Mouse (Mus musculus): ENCODE data around the gene Ripor3. TPM values are rescaled to one million over a fixed set of nuclear protein-coding genes. Genes with fewer than 3 reads are reported as not detected.

Gene Ripor3
- polyA plus RNA-seq, 1 experiment from 2014 or later: 0.58 TPM

- no peak overlapping the region for H3K9ac ChIP-seq (ENCODE audit: low read depth, low read length)
- no peak overlapping the region for H3K4me3 ChIP-seq (ENCODE audit: low read depth, low read length)
- 32% methylated on average over 2 of the region's 2 CpGs for WGBS
- no peaks in the 10 kb centered on the region for H3K4me1 ChIP-seq (ENCODE audit: control insufficient read depth, insufficient read depth, low read length)
- H3K9me3 ChIP-seq (replicated peaks; ENCODE audit: control insufficient read depth, low read length, poor library complexity, severe bottlenecking): peaks cover 4% of the 10 kb centered on the region
- ATAC-seq: no peak
- no peak overlapping the region for H3K27ac ChIP-seq (ENCODE audit: low read length)
- no peaks in the 10 kb centered on the region for H3K36me3 ChIP-seq (ENCODE audit: control insufficient read depth, insufficient read depth, low read length)
- H3K27me3 ChIP-seq (ENCODE audit: control insufficient read depth, insufficient read depth, low read depth, low read length): no peaks in the 10 kb centered on the region
- no peak overlapping the region for H3K4me2 ChIP-seq (ENCODE audit: low read length)
These were observed 7.5 kb downstream of the Ripor3 start for GRCm38 (mm10) chr2:168002884-168003283.

GRCm38 (mm10) chr2:168002188-168002587, 8.2 kb downstream of the Ripor3 start:
- WGBS: 52% methylated on average over 4 of the region's 4 CpGs
- no peaks in the 10 kb centered on the region for H3K27me3 ChIP-seq (ENCODE audit: control insufficient read depth, insufficient read depth, low read depth, low read length)
- no peak for ATAC-seq
- no peak overlapping the region for H3K4me2 ChIP-seq (ENCODE audit: low read length)
- no peaks in the 10 kb centered on the region for H3K36me3 ChIP-seq (ENCODE audit: control insufficient read depth, insufficient read depth, low read length)
- no peak overlapping the region for H3K9ac ChIP-seq (ENCODE audit: low read depth, low read length)
- H3K9me3 ChIP-seq (replicated peaks; ENCODE audit: control insufficient read depth, low read length, poor library complexity, severe bottlenecking): peaks cover 4% of the 10 kb centered on the region
- H3K4me3 ChIP-seq (ENCODE audit: low read depth, low read length): no peak overlapping the region
- no peak overlapping the region for H3K27ac ChIP-seq (ENCODE audit: low read length)
- no peaks in the 10 kb centered on the region for H3K4me1 ChIP-seq (ENCODE audit: control insufficient read depth, insufficient read depth, low read length)

GRCm38 (mm10) chr2:167999145-167999743, 11.2 kb downstream of the Ripor3 start:
- WGBS: 73% methylated on average over 3 of the region's 3 CpGs
- no peak overlapping the region for H3K4me3 ChIP-seq (ENCODE audit: low read depth, low read length)
- H3K9me3 ChIP-seq (replicated peaks; ENCODE audit: control insufficient read depth, low read length, poor library complexity, severe bottlenecking): peaks cover 4% of the 10 kb centered on the region
- H3K9ac ChIP-seq (ENCODE audit: low read depth, low read length): no peak overlapping the region
- no peak overlapping the region for H3K27ac ChIP-seq (ENCODE audit: low read length)
- no peak overlapping the region for H3K4me2 ChIP-seq (ENCODE audit: low read length)
- H3K27me3 ChIP-seq (ENCODE audit: control insufficient read depth, insufficient read depth, low read depth, low read length): no peaks in the 10 kb centered on the region
- H3K4me1 ChIP-seq (ENCODE audit: control insufficient read depth, insufficient read depth, low read length): no peaks in the 10 kb centered on the region
- ATAC-seq: no peak
- no peaks in the 10 kb centered on the region for H3K36me3 ChIP-seq (ENCODE audit: control insufficient read depth, insufficient read depth, low read length)

- no peaks in the 10 kb centered on the region for H3K36me3 ChIP-seq (ENCODE audit: control insufficient read depth, insufficient read depth, low read length)
- WGBS: 81% methylated on average over 3 of the region's 3 CpGs
- H3K27me3 ChIP-seq (ENCODE audit: control insufficient read depth, insufficient read depth, low read depth, low read length): no peaks in the 10 kb centered on the region
- H3K9me3 ChIP-seq (replicated peaks; ENCODE audit: control insufficient read depth, low read length, poor library complexity, severe bottlenecking): peaks cover 4% of the 10 kb centered on the region
- no peak overlapping the region for H3K27ac ChIP-seq (ENCODE audit: low read length)
- no peak overlapping the region for H3K4me3 ChIP-seq (ENCODE audit: low read depth, low read length)
- no peak overlapping the region for H3K4me2 ChIP-seq (ENCODE audit: low read length)
- H3K9ac ChIP-seq (ENCODE audit: low read depth, low read length): no peak overlapping the region
- ATAC-seq: no peak
- H3K4me1 ChIP-seq (ENCODE audit: control insufficient read depth, insufficient read depth, low read length): no peaks in the 10 kb centered on the region
These were observed 12.9 kb downstream of the Ripor3 start for GRCm38 (mm10) chr2:167997562-167997961.

GRCm38 (mm10) chr2:167996672-167997215, 13.7 kb downstream of the Ripor3 start:
- WGBS: 63% methylated on average over 8 of the region's 8 CpGs
- Histone ChIP-seq H3K36me3 (ENCODE audit: control insufficient read depth, insufficient read depth, low read length) (no peaks in the 10 kb centered on the region), H3K4me2 (ENCODE audit: low read length) (no peak overlapping the region), H3K27ac (ENCODE audit: low read length) (no peak overlapping the region), H3K9me3 (replicated peaks; ENCODE audit: control insufficient read depth, low read length, poor library complexity, severe bottlenecking) (peaks cover 4% of the 10 kb centered on the region), H3K9ac (ENCODE audit: low read depth, low read length) (no peak overlapping the region), H3K4me3 (ENCODE audit: low read depth, low read length) (no peak overlapping the region), H3K4me1 (ENCODE audit: control insufficient read depth, insufficient read depth, low read length) (no peaks in the 10 kb centered on the region), H3K27me3 (ENCODE audit: control insufficient read depth, insufficient read depth, low read depth, low read length) (no peaks in the 10 kb centered on the region)
- ATAC-seq: no peak

GRCm38 (mm10) chr2:167995870-167996635, 14.4 kb downstream of the Ripor3 start:
- Histone ChIP-seq H3K4me1 (ENCODE audit: control insufficient read depth, insufficient read depth, low read length) (no peaks in the 10 kb centered on the region), H3K9me3 (replicated peaks; ENCODE audit: control insufficient read depth, low read length, poor library complexity, severe bottlenecking) (peaks cover 4% of the 10 kb centered on the region), H3K9ac (ENCODE audit: low read depth, low read length) (no peak overlapping the region), H3K36me3 (ENCODE audit: control insufficient read depth, insufficient read depth, low read length) (no peaks in the 10 kb centered on the region), H3K4me2 (ENCODE audit: low read length) (no peak overlapping the region), H3K4me3 (ENCODE audit: low read depth, low read length) (no peak overlapping the region), H3K27ac (ENCODE audit: low read length) (no peak overlapping the region), H3K27me3 (ENCODE audit: control insufficient read depth, insufficient read depth, low read depth, low read length) (no peaks in the 10 kb centered on the region)
- 67% methylated on average over 19 of the region's 19 CpGs for WGBS
- no peak for ATAC-seq

GRCm38 (mm10) chr2:167993260-167993659, 17.2 kb downstream of the Ripor3 start:
- H3K9ac ChIP-seq (ENCODE audit: low read depth, low read length): no peak overlapping the region
- no peak overlapping the region for H3K4me2 ChIP-seq (ENCODE audit: low read length)
- no peak for ATAC-seq
- no peaks in the 10 kb centered on the region for H3K9me3 ChIP-seq (replicated peaks; ENCODE audit: control insufficient read depth, low read length, poor library complexity, severe bottlenecking)
- no peaks in the 10 kb centered on the region for H3K27me3 ChIP-seq (ENCODE audit: control insufficient read depth, insufficient read depth, low read depth, low read length)
- 65% methylated on average over 13 of the region's 13 CpGs for WGBS
- no peaks in the 10 kb centered on the region for H3K36me3 ChIP-seq (ENCODE audit: control insufficient read depth, insufficient read depth, low read length)
- H3K4me1 ChIP-seq (ENCODE audit: control insufficient read depth, insufficient read depth, low read length): no peaks in the 10 kb centered on the region
- H3K27ac ChIP-seq (ENCODE audit: low read length): no peak overlapping the region
- H3K4me3 ChIP-seq (ENCODE audit: low read depth, low read length): no peak overlapping the region

GRCm38 (mm10) chr2:167989310-167989709, 21.1 kb downstream of the Ripor3 start:
- Histone ChIP-seq H3K4me2 (ENCODE audit: low read length) (no peak overlapping the region), H3K4me1 (ENCODE audit: control insufficient read depth, insufficient read depth, low read length) (no peaks in the 10 kb centered on the region), H3K9ac (ENCODE audit: low read depth, low read length) (no peak overlapping the region), H3K9me3 (replicated peaks; ENCODE audit: control insufficient read depth, low read length, poor library complexity, severe bottlenecking) (no peaks in the 10 kb centered on the region), H3K27me3 (ENCODE audit: control insufficient read depth, insufficient read depth, low read depth, low read length) (no peaks in the 10 kb centered on the region), H3K27ac (ENCODE audit: low read length) (no peak overlapping the region), H3K4me3 (ENCODE audit: low read depth, low read length) (no peak overlapping the region), H3K36me3 (ENCODE audit: control insufficient read depth, insufficient read depth, low read length) (no peaks in the 10 kb centered on the region)
- 72% methylated on average over 14 of the region's 14 CpGs for WGBS
- 0 out of 2 replicates have a peak, but pooled peaks have one; percentile 46 for ATAC-seq

- 63% methylated on average over 12 of the region's 12 CpGs for WGBS
- no peak for ATAC-seq
- no peak overlapping the region for H3K9ac ChIP-seq (ENCODE audit: low read depth, low read length)
- H3K36me3 ChIP-seq (ENCODE audit: control insufficient read depth, insufficient read depth, low read length): no peaks in the 10 kb centered on the region
- no peak overlapping the region for H3K27ac ChIP-seq (ENCODE audit: low read length)
- H3K4me1 ChIP-seq (ENCODE audit: control insufficient read depth, insufficient read depth, low read length): no peaks in the 10 kb centered on the region
- H3K27me3 ChIP-seq (ENCODE audit: control insufficient read depth, insufficient read depth, low read depth, low read length): no peaks in the 10 kb centered on the region
- no peaks in the 10 kb centered on the region for H3K9me3 ChIP-seq (replicated peaks; ENCODE audit: control insufficient read depth, low read length, poor library complexity, severe bottlenecking)
- H3K4me2 ChIP-seq (ENCODE audit: low read length): no peak overlapping the region
- H3K4me3 ChIP-seq (ENCODE audit: low read depth, low read length): no peak overlapping the region
These were observed 22.8 kb downstream of the Ripor3 start for GRCm38 (mm10) chr2:167987640-167988039.

Measured in midbrain, embryonic 16.5 days (tissue).